Mouse (Mus musculus) right cerebral cortex, postnatal 14 days (tissue): ENCODE data around the gene Wdr93.

ENCODE experiments used
- DNase-seq: peaks from one replicate; pipeline ENCODE4 v3.0.0; 2022

Wdr93 gene

GRCm38 (mm10) chr7:79742659-79743536 lies at the start of gene Wdr93, which contains the start of gene Pex11a:
Gene Wdr93, plus strand, starts transcription at chr7:79743163.
Gene Pex11a, minus strand, starts transcription at chr7:79743131.
- peak; percentile 66 for DNase-seq

DNA sequence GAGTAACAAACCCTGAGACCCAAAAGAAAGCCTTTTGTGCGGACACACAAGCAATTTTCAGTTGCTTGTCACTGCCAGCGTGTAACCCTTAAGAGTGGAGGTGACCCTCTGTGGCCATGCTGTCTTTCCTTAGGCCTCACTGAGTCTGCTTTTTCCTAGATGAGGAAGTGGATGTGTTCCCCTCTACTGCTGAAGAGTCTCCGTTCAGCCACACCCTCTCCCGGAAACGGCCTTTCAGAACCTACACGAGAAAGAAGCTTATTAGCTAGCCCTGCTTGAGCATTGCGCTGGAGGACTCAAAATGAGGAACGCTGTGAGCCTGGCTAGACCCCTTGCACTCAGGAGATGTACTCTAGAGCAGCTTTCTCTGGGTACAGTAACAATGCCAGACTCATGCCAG lies 46.5 kb upstream of the Wdr93 start:
- no peak for DNase-seq

GRCm38 (mm10) chr7:79702755-79703154 lies 40.2 kb upstream of the Wdr93 start:
- DNase-seq = no peak

GRCm38 (mm10) chr7:79705210-79705609 lies 37.8 kb upstream of the Wdr93 start:
- no peak for DNase-seq

DNA sequence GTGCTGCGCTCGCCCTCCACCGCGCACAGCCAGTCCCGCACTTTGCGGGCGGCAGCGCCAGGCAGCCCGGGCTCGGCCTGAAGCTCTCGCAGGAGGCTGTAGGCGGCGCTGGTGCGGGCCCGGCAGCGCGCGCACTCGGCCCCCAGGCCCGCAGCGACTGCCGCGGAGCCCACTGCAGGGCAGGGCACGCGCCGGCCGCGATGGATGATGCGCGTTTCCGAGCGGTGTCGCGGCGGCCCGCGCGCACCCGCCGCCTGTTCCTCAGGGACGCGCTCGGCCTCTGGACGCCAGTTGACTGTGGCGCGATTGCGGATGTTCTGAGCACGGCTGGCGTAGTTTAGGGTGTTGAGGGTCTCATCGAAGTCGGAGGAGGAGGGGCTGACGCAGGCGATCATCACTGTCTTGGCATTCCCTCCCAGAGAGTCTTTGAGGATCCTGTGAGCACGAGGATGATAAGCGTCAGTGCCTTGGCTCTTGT lies 32.8 kb upstream of the Wdr93 start:
- DNase-seq = peak; percentile 76

- DNase-seq = no peak
Observed at GRCm38 (mm10) chr7:79710831-79711230, 32.1 kb upstream of the Wdr93 start.

DNA sequence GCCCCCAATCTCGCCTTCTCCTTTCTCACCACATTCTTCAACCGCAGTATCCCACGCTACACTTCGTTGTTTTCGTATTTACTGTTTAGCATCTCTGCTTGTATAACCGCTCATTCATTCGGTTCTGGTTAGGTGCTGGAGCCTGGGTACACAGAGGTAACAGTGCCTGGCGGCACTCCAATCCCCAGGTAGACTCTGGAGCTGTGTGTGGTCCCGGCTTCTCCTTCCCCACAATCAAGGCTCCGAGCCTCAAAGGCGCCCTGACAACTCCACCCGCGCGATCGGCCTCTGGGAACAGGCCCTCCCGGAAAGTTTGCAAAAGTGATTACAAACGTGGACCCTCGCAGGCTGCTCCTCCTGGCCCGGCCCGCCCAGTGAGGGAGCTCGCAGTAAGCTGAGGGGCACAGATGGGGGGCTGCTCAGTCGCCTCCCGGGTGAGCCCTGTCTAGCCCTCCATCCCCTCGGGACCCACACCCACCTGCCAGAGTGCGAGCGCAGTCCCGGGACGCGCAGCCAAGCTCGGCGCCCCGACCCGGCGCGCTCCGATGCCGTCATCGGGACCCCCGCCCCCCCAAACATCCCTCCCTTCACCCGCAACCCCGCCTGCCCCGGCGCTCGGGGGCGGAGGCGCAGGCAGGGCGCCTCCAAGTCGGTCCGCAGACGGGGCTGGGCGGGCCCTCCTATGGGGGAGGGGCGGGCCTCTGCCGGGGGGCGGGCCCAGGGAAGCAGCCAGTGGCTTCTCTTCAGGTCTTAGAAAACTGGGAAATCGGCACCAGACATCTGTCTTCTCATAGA lies 27.6 kb upstream of the Wdr93 start, which contains the start of gene Kif7:
Kif7 (minus strand) TSS at position 534 of the 795 bp plus-strand sequence.
- DNase-seq = peak; percentile 55

- peak; percentile 54 for DNase-seq
Observed at GRCm38 (mm10) chr7:79721386-79721977, 21.5 kb upstream of the Wdr93 start.

DNA sequence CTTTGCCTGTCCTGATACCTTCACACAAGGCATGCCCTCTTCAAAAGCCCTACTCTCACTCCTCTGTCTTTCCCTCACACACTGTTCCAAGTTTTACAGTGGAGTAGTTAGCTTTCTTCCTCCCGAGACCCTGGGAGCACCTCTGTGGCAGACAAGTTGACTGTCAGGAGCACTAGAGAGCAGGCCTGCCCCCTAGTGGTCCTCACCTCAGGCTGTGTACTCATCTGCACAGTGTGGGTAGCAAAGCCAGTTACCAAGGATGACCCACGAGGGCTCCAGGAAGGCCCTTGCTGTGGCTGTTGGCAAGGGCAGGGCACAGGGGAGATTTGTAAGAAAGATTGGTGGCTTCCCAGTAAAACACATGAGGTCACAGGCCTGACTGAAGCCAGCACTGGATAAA lies 15.9 kb upstream of the Wdr93 start:
- DNase-seq = peak; percentile 67

- DNase-seq = peak; percentile 40
Observed at GRCm38 (mm10) chr7:79728219-79728618, 14.7 kb upstream of the Wdr93 start.

GRCm38 (mm10) chr7:79729169-79729568 lies 13.8 kb upstream of the Wdr93 start:
- peak; percentile 72 for DNase-seq

DNA sequence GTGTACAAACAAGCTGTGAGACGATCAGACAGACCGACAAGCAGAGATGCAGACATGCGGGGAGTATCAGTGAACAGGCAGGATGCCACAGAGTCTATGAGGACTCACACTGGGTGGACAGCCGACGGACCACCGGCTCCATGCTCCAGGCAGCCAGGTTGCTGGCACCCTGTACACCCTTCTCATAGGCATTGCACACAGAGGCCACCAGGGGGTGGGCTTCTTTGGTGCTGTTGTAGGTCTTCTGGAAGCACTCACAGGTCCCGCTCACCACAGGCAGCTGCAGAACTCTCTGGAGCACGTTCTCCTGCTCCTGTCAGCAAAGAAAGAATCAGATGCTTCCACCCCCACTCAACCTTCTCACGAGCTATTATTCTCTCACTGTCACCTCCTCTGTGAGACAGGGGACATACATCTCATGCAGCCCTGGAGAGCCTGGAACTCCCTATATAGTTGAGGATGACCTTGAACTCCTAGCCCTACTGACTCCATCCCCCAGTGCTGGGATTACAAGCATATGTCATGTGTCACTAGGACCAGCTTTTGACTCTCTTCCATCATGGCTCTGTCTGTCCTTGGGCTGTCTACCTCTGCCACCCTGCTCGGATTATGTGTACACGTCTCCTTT lies 13.1 kb upstream of the Wdr93 start:
- peak; percentile 25 for DNase-seq

DNA sequence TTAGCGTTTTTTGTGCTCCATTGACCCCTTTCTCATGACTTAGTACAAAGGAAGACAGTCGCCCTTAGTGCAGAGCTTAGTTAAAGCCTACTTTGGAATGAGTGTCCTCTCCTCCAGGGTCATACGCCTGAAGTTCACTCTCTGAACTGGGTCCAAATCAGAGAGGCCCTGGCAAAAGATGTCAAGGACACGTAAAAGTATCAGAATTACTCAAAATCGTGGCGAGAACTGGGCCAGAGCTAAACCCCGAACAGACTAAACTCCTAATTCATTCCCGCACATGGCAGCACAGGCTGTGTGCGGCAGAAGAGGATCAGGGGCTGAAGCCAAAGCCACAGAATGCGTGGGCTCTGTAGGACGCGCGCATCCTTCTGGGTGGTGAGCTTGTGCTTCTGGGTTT lies 11.5 kb upstream of the Wdr93 start:
- DNase-seq = no peak

DNA sequence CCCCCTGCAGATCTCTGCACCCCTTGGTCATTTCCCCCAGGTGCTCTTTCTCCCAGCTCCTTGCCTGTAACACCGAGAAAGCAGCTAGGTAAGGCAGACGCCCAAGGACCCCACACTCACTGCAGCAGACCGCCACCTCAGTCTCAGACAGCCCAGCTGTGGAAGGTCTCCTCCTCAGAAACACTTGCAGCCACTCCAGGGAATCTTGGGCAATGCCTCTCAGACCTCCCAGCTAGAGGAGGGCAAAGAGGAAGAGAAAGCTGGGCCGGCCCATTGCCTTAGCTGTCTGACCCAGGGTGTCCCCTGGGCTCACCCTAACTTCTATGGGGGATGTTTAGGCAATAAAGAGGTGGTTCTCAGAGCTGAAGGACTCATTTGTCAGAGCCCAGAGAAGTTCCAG lies 10.3 kb upstream of the Wdr93 start, which contains the start of gene Plin1:
Plin1 (minus strand) TSS at position 282 of the 400 bp plus-strand sequence.
- DNase-seq = no peak

GRCm38 (mm10) chr7:79734563-79734962 lies 8.4 kb upstream of the Wdr93 start:
- no peak for DNase-seq

DNA sequence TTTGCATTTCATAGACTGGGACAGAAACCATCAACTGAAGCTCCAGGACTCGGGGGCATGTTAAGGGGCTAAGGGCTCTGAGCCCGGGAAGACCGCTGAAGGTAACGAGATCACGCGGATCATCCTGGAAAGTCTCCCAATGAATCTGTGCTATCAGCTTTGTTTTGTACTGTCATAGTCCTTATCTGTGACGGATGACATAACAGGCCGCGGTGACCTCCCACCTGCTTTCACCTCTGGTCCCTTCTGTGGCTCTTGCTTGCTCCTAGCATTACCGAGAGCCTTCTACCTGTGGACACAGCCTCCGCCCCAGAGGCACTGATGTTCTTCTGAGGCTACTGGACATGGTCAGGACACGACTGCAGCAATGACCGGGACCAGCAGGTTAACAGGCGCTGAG lies 6.5 kb upstream of the Wdr93 start:
- no peak for DNase-seq

DNA sequence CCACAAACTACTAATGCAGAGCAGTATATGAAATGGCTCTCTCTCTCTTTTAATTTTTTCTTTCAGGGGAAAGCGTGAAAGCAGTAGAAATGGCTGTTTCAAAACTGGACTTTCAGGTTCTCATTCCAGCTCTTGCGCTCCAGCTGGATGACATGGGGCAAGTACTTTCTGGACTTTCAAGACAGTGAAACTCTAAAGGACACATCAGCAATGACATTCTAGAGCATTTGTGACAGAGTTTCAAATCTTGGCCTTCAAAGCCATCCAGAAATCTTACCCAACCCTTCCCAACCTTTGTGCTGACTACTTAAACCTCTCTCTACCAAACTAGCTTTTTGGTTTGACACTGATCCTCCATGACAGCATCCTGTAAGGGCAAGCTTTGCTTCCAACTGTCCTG lies 4.0 kb upstream of the Wdr93 start:
- DNase-seq = no peak

DNA sequence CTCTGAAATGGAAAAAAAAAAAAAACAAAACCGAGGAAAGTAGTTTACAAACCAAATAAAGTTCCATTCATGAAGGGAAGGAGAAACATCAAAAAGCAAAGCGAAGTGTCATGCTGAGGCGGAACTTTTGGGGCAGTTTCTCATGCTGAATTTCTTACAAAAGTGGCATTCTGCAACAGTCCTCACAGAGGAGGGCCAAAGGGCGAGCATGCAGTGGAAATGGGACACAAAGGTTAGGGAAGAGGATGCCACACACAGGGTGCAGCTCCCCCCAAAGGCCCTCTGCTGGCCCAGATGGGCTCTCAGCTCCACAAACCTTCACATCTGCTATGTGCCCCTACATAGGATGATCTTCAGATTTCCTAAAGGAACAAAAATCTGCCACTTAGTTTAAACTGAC lies 2.7 kb upstream of the Wdr93 start:
- no peak for DNase-seq

- DNase-seq = no peak
Observed at GRCm38 (mm10) chr7:79742277-79742658, 695 bp upstream of the Wdr93 start.

DNA sequence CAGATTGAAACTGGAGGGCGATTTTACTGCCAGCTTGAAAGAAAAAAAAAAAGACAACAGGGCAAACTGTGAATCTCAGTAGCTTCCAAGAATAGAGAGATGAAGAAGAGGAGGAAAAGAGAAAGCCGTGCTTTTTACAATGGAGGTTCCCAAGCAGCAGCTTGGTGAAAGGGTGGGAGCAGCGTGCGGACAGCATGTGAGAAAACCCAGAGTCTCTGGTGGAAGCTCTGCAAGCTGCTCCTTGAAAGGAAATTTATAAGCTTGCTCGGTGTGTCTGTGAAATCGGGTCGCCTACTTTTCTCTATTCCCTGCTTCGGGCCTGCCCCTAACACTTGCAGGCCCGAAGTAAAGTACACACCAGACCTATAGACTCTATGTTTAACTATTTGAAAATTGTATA lies 1.1 kb downstream of the Wdr93 start:
- no peak for DNase-seq

DNA sequence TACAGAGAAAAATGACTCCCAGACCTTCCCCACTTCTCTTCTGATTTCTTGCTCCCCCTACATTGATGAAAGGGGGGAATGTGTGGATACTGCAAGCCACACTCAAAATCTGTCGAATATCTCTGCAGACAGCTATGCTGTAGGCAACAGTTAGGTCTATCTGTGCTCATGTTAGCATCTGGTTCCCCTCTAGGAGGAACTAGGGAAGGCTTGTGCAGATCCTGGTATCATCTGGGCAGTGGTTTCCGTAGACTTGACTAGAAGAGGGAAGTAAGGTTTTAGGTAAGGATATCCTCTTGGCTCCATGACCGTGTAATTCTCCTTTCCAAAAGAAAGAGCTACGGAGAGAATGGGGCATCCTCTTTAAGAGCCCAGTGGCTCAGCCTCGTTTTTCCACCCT lies 1.6 kb downstream of the Wdr93 start:
- DNase-seq = no peak

DNA sequence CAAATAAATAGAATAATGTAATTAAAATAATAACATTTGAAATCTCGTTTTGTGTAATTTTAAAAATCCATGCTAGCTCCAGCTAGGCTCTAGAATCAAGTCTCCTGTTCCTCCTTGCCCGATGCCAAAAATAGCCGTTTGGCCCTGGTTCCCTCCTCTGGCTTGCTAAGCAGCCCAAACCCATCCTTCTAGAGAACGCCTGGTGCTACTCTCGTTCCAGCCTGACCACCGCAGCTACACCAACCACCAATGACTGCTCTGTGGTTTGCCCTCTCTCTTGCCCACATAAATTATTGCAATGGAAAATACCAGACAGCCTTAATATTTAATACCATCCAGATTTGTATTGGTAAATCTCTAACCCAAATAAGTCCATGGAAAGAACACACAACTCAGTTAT lies 4.7 kb downstream of the Wdr93 start:
- no peak for DNase-seq

DNA sequence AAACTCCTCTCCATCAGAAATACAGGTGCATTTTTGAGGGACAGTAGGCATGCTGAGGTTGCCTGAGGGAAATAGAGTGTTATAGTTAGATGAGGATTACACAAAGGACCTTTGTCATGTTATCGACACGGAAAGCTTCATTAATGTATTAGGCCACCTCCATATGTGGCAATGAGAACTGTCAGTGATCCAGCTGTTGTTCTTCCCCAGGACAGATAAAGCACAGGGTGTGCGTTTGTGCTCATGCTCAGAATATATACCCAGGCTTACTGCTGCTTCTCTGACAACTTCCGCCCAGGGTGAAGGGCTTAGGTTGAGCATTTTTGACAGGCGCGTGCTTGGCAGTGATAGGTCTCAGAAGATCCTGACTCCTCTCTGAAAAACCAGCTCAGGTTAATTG lies 6.5 kb downstream of the Wdr93 start:
- no peak for DNase-seq
